Mouse (Mus musculus): Measurements from ENCODE around the gene Acad12.
"Not testable (repeated sequence)": the region's sequence is repeated elsewhere in the genome, so short reads cannot be mapped to it uniquely, and the experiment has no call there.

Acad12 gene

GRCm38 (mm10) chr5:121618592-121619513, at the start of gene Acad12:
Gene Acad12 (minus strand): TSS chr5:121618938.
- DNase-seq, result peak; percentile 83

DNA sequence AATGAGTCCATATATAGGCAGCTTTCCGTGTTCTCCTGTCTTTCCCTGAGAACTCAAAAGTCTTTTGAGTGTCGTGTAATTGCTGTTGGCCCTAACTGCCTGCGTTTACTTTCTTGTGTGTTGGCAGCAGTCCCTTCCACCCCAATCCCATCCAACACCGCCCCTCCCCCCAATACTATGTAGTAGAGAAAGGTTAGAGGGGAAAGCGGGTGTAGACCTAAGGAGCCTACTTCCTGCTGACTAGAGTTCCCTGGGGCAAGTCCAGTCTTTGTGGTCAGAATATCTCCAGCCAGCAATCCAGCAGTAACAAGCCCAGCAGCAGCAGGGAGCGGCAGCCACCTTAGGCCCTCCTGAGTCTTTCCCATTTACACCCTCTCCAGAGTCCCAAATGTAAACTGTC, 49.7 kb upstream of the Acad12 start:
- DNase-seq, result no peak

GRCm38 (mm10) chr5:121667067-121667466, 48.3 kb upstream of the Acad12 start:
- no peak for DNase-seq

GRCm38 (mm10) chr5:121664971-121665370, 46.2 kb upstream of the Acad12 start:
- DNase-seq, result no peak

DNA sequence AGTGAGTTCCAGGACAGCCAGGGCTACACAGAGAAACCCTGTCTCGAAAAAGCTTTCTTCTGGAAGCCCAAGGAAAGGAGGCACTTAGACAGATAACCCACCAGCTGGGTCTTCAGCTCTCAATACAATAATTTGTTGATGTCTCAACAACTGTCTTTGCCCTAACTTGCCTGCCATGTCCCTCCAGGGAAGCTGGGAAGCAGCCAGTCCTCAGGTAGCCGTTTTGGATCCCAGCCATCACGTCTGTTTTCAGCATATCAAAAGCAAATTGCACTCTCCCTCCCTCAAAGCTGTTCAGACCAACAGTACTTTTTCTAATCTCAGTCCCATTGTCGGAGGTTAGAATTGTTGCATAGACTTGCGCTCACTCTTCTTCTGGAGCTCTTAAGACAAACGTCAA, 45.3 kb upstream of the Acad12 start:
- DNase-seq, result peak; percentile 32

DNA sequence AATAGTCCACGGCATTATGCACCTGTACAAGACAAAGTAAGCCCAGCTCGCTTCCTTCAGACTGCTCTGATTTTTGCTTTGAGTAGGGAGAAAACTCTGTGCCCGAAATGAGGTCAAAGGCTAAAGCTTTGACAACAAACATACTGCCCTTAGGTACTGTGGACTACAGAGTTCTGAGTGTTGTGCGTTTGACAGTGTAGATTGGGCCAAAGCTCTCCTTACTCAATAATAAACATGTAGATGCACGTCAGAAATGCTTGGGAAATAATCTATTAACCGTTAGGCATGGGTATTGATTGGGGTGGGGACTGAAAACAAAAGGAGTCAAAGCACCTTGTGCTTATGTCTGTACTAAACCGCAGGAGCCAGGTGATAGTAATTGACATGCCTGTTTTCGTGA, 44.7 kb upstream of the Acad12 start:
- no peak for DNase-seq

DNA sequence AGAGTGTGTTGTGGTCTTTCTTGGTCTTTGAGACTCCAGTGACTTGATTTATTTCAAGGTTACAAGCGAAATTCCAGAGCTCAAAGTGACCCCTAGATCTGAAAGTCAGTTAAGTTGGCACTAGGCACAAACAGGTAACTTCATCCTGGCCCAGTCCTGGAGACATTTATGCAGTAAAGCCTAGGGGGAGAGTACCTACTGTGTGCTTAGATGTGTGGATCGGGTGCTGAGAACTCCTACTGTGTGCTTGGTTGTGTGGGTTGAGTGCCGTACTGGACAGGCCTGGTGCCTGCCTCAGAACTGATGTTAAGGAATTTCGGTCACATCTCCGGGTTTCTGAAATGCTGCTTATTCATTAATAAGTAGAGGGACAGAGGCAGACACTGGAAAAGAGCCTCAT, 42.8 kb upstream of the Acad12 start:
- DNase-seq, result no peak

- DNase-seq, result no peak
Measured at GRCm38 (mm10) chr5:121660897-121661254, 42.1 kb upstream of the Acad12 start.

GRCm38 (mm10) chr5:121660059-121660896, 41.5 kb upstream of the Acad12 start, which contains the start of the genes Acad10 and Brap:
Gene Acad10 (minus strand): TSS chr5:121660514.
Gene Brap (plus strand): TSS chr5:121660563.
- peak; percentile 97 for DNase-seq

DNA sequence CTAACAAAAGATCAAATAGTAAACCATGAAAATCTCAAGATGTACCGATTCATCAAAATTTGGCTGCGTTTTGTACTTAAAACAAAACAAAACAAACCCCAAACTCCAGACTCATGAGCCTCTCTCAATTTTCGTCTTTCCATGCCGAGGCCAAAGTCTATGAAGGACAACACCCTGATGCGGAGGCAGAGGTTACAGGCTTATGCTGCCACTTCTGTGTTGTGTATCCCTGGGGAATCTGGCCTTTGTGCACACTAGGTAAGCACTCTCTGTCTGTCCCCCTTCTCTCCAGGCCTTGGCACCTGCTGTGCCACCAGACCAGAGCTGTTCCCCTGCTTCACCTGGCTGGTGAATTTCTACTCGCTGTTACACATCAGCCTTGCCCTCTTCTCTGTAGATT, 38.9 kb upstream of the Acad12 start:
- DNase-seq, result not testable (repeated sequence)

DNA sequence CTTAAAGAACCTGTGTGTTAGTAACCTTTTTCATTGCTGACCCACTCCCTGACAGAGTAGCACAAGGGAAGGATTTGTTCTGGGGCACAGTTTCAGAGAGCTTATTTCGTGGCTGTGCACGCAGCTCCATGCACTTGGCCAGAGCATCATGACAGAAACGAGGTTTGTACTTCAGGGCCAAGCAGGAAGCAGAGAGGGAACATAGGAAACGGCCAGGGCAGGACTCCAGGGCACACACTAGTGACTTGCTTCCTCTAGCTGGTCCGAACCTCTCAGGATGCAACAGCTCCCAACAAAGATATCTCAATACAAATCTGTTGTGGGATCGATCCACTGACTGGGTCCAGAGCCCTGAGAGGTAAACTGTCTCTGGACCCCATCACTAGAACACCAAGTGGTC, 38.1 kb upstream of the Acad12 start:
- not testable (repeated sequence) for DNase-seq

DNA sequence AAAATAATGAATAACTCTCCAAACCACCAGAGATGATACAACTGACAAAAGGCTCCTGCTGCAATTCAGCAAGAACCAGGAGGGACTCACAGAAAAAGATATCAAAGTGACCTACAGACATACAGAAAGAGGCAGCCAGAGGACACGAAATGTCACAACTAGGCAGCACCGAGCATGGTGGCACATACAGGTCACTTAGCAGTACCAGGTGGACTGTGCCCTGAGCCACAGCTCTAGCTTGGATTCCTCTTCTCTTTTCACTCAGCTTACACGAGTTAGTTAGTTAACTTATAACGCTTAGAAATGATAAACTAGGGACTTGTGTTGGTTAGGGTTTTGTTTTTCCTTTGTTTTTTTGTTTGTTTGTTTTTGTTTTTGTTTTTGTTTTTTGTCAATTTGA, 35.8 kb upstream of the Acad12 start:
- DNase-seq, result no peak

DNA sequence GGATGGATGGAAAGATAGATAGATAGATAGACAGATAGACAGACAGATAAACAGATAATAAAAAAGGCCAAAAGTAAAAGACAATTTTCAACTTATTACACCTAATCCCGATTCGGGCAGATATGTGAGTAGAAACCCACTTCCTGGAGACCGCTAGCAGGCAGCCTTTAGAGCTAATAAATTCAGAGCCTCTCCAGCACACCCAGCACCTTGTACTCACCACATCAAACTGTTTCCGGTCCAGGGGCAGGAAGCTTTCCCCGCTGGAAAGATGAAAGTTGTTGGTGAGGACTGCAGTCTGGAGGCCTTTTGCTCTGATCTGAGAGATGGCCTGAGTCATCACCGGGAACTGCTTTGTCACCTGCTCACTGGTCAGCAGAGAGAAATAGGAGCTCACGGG, 30.4 kb upstream of the Acad12 start:
- no peak for DNase-seq

DNA sequence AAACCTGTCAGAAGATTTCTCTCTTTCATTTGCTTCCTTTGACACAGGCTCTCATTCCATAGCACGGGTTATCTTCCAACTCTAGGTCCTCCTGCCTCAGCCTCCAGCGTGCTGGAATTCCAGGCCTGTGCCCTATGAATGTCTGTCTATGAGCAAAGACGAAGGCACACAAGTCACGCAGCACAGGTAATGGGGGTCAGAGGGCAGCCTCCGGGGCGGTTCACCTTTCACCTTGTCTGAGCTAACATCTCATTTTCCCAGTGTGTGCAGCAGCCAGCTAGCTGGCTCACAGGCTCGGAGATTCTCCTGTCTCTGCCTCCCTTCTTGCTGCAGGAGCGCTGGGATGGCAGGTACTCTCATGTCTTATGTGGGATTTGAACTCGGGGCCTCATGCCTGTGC, 20.9 kb upstream of the Acad12 start:
- DNase-seq, result no peak

DNA sequence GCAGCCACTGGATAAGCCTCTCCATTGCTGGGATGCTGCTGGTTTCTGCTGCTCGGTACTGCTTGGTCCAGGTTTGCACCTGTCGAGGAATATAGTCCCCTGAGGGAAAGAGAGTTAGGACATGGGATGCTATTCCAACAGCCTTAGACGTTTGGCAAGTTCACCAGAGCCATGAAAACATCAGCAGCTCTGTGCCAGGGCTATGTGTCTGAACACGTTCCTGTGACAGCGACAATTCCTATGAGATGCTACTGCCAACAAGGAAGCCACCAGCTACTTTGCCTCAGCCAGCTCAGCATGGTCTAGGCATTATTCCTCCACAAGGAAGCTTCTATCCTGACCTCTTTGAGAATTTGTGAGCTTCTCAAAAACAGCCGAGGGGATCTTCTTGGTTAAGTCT, 18.6 kb upstream of the Acad12 start:
- no peak for DNase-seq

DNA sequence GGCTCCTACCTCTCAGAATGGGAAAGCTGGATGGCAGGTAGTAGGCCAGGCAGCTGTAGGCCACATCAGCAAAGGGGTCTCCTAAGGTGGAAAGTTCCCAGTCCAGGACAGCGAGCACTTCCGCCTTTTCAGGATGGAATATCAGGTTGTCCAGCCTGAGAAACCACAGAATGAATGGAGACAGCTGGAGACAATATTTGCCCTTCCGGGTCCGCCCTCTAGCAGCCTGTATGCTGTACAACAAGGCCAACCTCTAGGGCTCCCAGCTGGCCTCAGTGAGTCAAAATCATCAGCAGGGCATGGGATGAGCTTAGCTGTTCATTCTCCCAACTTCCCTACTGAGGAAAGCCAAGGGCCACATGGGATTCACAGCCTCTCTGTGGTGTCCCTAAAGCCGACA, 15.9 kb upstream of the Acad12 start:
- no peak for DNase-seq

- no peak for DNase-seq
Measured at GRCm38 (mm10) chr5:121632804-121633203, 14.1 kb upstream of the Acad12 start.

GRCm38 (mm10) chr5:121631106-121631647, 12.4 kb upstream of the Acad12 start:
- DNase-seq, result not testable (repeated sequence)

- DNase-seq, result peak; percentile 53
Measured at GRCm38 (mm10) chr5:121627871-121628270, 9.1 kb upstream of the Acad12 start.

DNA sequence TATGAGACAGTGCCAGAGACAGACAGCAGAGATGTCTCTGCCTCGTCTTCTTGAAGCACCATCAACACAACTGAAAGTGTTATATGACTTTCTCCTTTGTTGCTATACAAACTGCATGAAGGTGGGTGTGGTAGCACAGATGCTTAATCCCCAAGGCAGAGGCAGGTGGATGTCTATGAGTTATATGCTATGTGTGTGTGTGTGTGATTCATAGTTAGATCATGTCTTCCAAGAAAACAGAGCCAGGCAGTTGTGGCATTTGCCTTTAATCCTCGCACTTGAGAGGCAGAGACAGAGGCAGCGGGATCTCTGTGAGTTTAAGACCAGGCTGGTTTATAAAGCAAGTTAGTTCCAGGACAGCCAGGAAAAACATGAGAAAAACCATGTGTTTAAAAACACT, 4.5 kb upstream of the Acad12 start:
- DNase-seq, result no peak

GRCm38 (mm10) chr5:121621102-121621501, 2.4 kb upstream of the Acad12 start:
- DNase-seq, result no peak

- DNase-seq, result not testable (repeated sequence)
Measured at GRCm38 (mm10) chr5:121614921-121615320, 3.8 kb downstream of the Acad12 start.

- no peak for DNase-seq
Measured at GRCm38 (mm10) chr5:121612036-121612435, 6.7 kb downstream of the Acad12 start.

Data from cerebellum, adult 11 months (tissue).